Mouse (Mus musculus): ENCODE results near the gene Tgm1.

DNA sequence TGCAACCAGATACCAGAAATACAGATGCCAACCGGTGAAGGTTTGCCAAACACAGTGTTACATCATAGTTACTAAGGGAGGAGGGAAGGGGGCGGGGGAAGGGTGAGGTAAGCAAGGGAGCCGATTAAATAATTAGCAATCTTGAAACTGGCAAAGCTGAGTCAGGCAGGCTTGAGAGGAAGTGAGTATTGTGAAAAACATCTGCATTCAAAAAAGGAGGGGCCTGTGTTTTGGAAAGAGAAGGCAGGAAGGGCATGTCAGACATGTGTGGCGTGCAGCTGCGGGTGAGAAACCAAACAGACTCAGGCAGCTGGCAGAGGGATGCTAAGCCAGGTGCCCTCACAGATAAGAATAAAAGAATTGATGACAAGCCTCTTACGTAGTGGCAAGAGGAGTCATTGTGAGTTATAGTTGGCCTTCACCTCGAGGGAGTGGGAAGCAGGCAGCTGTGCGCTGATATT, 10.7 kb upstream of the Tgm1 start:
- TF ChIP-seq CTCF (IDR thresholded peaks at IDR 0.05) (no peak), EP300 (IDR thresholded peaks at IDR 0.05) (peak; percentile 61)

All from lung, postnatal 0 days (tissue).